Mouse (Mus musculus): ENCODE measurements around the gene Evx1. TPM values are rescaled to one million over a fixed set of nuclear protein-coding genes. Genes with fewer than 3 reads are reported as not detected.

Gene Evx1
- 1.5 and 2.1 TPM in 2 replicates for polyA plus RNA-seq (2015; fragmentation: Nextera tagmentation; extraction: Ambion mirVana)

DNA sequence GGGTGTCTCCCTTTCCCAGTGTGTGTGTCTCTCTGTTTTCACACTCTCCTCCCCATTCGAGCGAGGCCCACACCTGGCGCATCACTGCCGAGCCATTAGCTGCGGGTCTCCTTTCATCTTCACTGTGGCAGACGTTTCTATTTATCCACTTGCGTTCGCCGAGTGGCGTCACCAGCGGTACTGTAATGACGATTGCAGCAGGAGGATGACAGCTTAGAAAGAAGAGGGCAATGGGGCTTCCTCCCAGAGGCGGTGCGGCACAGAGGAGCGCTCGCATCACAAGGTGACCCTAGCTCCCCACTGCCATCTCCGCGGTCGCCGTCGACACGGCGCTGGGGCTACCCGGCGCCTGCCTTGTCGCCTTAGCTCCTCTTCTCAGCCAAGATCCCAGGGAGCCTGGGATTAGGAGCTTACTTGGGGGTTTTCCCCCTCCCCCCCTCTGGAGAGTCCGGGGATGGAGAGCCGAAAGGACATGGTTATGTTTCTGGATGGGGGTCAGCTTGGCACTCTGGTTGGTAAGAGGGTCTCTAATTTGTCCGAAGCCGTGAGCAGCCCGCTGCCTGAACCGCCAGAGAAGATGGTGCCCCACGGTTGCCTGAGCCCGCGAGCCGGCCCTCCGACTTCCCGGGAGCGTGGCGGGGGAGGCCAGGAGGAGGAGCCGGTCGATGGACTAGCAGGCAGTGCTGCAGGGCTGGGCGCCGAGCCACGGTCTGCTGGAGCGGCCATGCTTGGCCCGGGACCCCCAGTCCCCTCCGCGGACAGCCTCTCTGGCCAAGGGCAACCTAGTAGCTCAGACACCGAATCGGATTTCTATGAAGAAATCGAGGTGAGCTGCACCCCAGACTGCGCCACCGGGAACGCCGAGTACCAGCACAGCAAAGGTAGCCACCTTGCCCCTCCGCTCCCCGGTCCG is at the start of gene Evx1:
Gene Evx1 (plus strand): TSS at position 108 of the 913 bp plus-strand sequence.

Other genes starting within 250 kb of the Evx1 start
- 0.11 and 0.60 TPM in 2 replicates for gene Hoxa1, start 155.2 kb upstream of the Evx1 start, polyA plus RNA-seq (2015; fragmentation: Nextera tagmentation; extraction: Ambion mirVana)
- 0.30 and 0.31 TPM in 2 replicates for gene Hoxa2, start 148.7 kb upstream of the Evx1 start, polyA plus RNA-seq (2015; fragmentation: Nextera tagmentation; extraction: Ambion mirVana)
- gene 5730596B20Rik, start 136.0 kb upstream of the Evx1 start, polyA plus RNA-seq (2015; fragmentation: Nextera tagmentation; extraction: Ambion mirVana) = 0.08 and 0.13 TPM in 2 replicates
- gene Hoxa4, start 121.7 kb upstream of the Evx1 start, polyA plus RNA-seq (2015; fragmentation: Nextera tagmentation; extraction: Ambion mirVana) = 0.10 and 0.16 TPM in 2 replicates
- 0.40 and 0.49 TPM in 2 replicates for gene Hoxa5, start 108.9 kb upstream of the Evx1 start, polyA plus RNA-seq (2015; fragmentation: Nextera tagmentation; extraction: Ambion mirVana)
- 0.62 TPM in 1 of 2 replicates, not detected in the other for gene Hoxa6, start 104.8 kb upstream of the Evx1 start, polyA plus RNA-seq (2015; fragmentation: Nextera tagmentation; extraction: Ambion mirVana)
- gene Hoxa3, start 100.2 kb upstream of the Evx1 start, polyA plus RNA-seq (2015; fragmentation: Nextera tagmentation; extraction: Ambion mirVana) = 0.46 and 0.83 TPM in 2 replicates
- gene Gm28308, start 100.2 kb upstream of the Evx1 start, polyA plus RNA-seq (2015; fragmentation: Nextera tagmentation; extraction: Ambion mirVana) = not detected in 2 replicates
- gene Hoxa7, start 91.6 kb upstream of the Evx1 start, polyA plus RNA-seq (2015; fragmentation: Nextera tagmentation; extraction: Ambion mirVana) = 9.8 and 10.9 TPM in 2 replicates
- gene Hoxa9, start 82.4 kb upstream of the Evx1 start, polyA plus RNA-seq (2015; fragmentation: Nextera tagmentation; extraction: Ambion mirVana) = 15.0 and 17.9 TPM in 2 replicates
- 79.0 and 103 TPM in 2 replicates for gene Hoxa10, start 72.6 kb upstream of the Evx1 start, polyA plus RNA-seq (2015; fragmentation: Nextera tagmentation; extraction: Ambion mirVana)
- gene Hoxa11, start 67.7 kb upstream of the Evx1 start, polyA plus RNA-seq (2015; fragmentation: Nextera tagmentation; extraction: Ambion mirVana) = 17.8 and 21.0 TPM in 2 replicates
- 10.5 and 11.7 TPM in 2 replicates for gene Hoxa13, start 52.6 kb upstream of the Evx1 start, polyA plus RNA-seq (2015; fragmentation: Nextera tagmentation; extraction: Ambion mirVana)